ENCODE assay signal across 9 mouse cellular contexts in the genomic region with DNA sequence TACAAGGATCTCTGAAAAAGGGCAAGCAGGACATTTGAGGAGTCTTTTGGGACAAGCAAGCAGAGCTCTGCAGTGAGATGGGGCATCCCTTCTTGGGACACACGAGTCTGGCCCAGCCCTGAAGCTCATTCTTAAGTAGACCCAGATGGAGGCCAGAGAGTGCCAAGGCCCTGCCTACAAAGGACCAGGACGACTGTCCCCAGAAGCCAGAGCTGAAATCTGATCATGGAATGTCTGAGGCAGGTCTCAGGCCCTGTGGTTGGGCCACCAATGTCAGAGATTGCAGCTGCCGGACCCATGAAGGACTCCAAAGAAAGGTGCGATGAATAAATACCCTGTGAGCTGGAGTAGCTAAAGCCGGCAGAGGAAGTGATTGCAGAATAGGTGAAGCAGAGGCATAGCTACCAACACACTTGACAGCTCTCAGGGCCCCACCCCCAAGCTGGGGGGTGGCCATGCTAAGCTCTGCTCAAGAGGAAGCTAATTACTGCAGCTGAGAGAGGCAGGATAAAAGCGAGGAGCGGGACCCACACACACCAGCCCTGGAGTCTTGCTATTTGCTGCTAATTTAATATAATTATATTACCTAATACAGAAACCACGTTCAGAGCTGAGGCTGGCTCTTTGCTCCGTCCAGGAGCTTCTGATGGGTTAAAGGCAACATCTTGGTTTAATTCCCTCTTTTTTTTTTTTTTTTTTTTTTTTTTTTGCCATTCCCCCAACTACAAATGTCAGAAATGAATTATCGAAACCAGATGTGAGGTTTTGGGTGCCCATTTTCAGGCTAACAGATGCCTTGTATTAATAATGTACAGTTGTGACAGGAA. TPM values are rescaled to one million over a fixed set of nuclear protein-coding genes. Genes with fewer than 3 reads are reported as not detected.
DNase-seq lines count a peak whose midpoint lies in the region; ATAC-seq and TF ChIP-seq lines count a peak whose summit lies in the region.
"Had no signal": no experiment of that assay in that cellular context is flagged by ENCODE, and none has a peak within 500 bp of the region (broad histone marks: within the 10 kb centered on the region; RNA-seq: fewer than 3 reads in every experiment).

No protein-coding gene starts in this region.

- no peak for TF ChIP-seq CTCF in layer of hippocampus, adult 2 months (conservative IDR thresholded peaks at IDR 0.05)

- H3K4me3 ChIP-seq in heart, embryonic 11.5 days (ENCODE audit: low read depth, low read length): no peak overlapping the region
- no peak overlapping the region for H3K4me3 ChIP-seq in forebrain, embryonic 15.5 days
- H3K4me3 ChIP-seq in layer of hippocampus, adult 2 months: no peak overlapping the region

- no peak overlapping the region for H3K4me2 ChIP-seq in heart, embryonic 11.5 days
- no peak overlapping the region for H3K4me2 ChIP-seq in forebrain, embryonic 15.5 days (replicated peaks)

- no peak for DNase-seq in heart, postnatal 14 days
- peak; percentile 63 to 68 for DNase-seq in B cell, adult 2 months
- DNase-seq in lung, postnatal 36 days: peak; percentile 32
- peak; percentile 70 for DNase-seq in thymus, postnatal 4 days
- DNase-seq in adrenal gland, postnatal 25 days: no peak
- no peak for DNase-seq in layer of hippocampus, adult 2 months (ENCODE audit: low spot score in 2 of 2)

- H3K9ac ChIP-seq in heart, embryonic 11.5 days (ENCODE audit: low read depth, low read length): 0 out of 2 replicates have a peak overlapping the region, but pooled peaks have one; percentile 34
- H3K9ac ChIP-seq in forebrain, embryonic 15.5 days (replicated peaks): no peak overlapping the region

- H3K4me1 ChIP-seq in heart, embryonic 11.5 days (ENCODE audit: control insufficient read depth, insufficient read depth, low read length): peaks cover 21% of the 10 kb centered on the region
- peaks cover 15% of the 10 kb centered on the region for H3K4me1 ChIP-seq in forebrain, embryonic 15.5 days

- ATAC-seq in heart, embryonic 11.5 days (replicated peaks; ENCODE audit: insufficient number of reproducible peaks, low FRiP score, low TSS enrichment): no peak
- ATAC-seq in forebrain, embryonic 15.5 days (replicated peaks): peak; percentile 72

- H3K36me3 ChIP-seq in heart, embryonic 11.5 days (ENCODE audit: control insufficient read depth, insufficient read depth, low read length): no peaks in the 10 kb centered on the region
- no peaks in the 10 kb centered on the region for H3K36me3 ChIP-seq in forebrain, embryonic 15.5 days

- H3K27me3 ChIP-seq in heart, embryonic 11.5 days (ENCODE audit: control insufficient read depth, insufficient read depth, low read length): no peaks in the 10 kb centered on the region
- H3K27me3 ChIP-seq in forebrain, embryonic 15.5 days: no peaks in the 10 kb centered on the region
- H3K27me3 ChIP-seq: CH12.LX had no signal

- H3K9me3 ChIP-seq in heart, embryonic 11.5 days (replicated peaks; ENCODE audit: control insufficient read depth, low read length): no peaks in the 10 kb centered on the region
- H3K9me3 ChIP-seq in forebrain, embryonic 15.5 days: no peaks in the 10 kb centered on the region

- intact Hi-C loops in heart, postnatal 14 days (cut with DNase I): no loop called here

- 26% methylated on average over 10 of the region's 10 CpGs for WGBS in heart, embryonic 11.5 days (ENCODE audit: insufficient replicate concordance)
- WGBS in forebrain, embryonic 15.5 days: 18% methylated on average over 10 of the region's 10 CpGs

- 0 out of 2 replicates have a peak overlapping the region, but pooled peaks have one; percentile 15 for H3K27ac ChIP-seq in heart, embryonic 11.5 days (ENCODE audit: low read depth, low read length)
- H3K27ac ChIP-seq in forebrain, embryonic 15.5 days (replicated peaks): peak overlapping the region; percentile 44
- no peak overlapping the region for H3K27ac ChIP-seq in layer of hippocampus, adult 2 months

RNA-seq across cellular contexts. Expression of a gene that starts 28.4 kb away (rescaled TPM):
- polyA plus RNA-seq in heart, embryonic 11.5 days (2014; fragmentation: Nextera tagmentation; extraction: Ambion mirVana): 7.2 and 9.5 TPM in 2 replicates
- 1 to 10 TPM; 3.3 to 3.7 TPM for total RNA-seq in heart, postnatal 14 days (2021)
- 2.0 and 2.7 TPM in 2 replicates for polyA plus RNA-seq in forebrain, embryonic 15.5 days (2015; fragmentation: Nextera tagmentation; extraction: Ambion mirVana)
- total RNA-seq in adrenal gland, postnatal 25 days (2021): 5.7 and 8.3 TPM in 2 replicates
- total RNA-seq in layer of hippocampus, adult 2 months (2021): 1 to 10 TPM; 1.6 TPM

RNA-seq across cellular contexts. Expression of a gene that starts 56.2 kb away (rescaled TPM):
- polyA plus RNA-seq in heart, embryonic 11.5 days (2014; fragmentation: Nextera tagmentation; extraction: Ambion mirVana): 8.9 and 10.2 TPM in 2 replicates
- total RNA-seq in heart, postnatal 14 days (2021): 1 to 10 TPM; 4.8 to 6.3 TPM
- polyA plus RNA-seq in forebrain, embryonic 15.5 days (2015; fragmentation: Nextera tagmentation; extraction: Ambion mirVana): 35.8 and 36.8 TPM in 2 replicates
- total RNA-seq in adrenal gland, postnatal 25 days (2021): 10.1 and 18.8 TPM in 2 replicates
- total RNA-seq in layer of hippocampus, adult 2 months (2021): 10 to 100 TPM; 14.2 to 16.9 TPM
- total RNA-seq: CH12.LX had no signal

Comparison
In these comparisons a context has a peak if more than half of its experiments do, and no peak if none do; other contexts are left out.
1. DNase-seq: peak in B cell, adult 2 months (2 of 2), lung, postnatal 36 days (single experiment) and thymus, postnatal 4 days (single experiment); none in heart, postnatal 14 days (0 of 2), adrenal gland, postnatal 25 days (single experiment) and layer of hippocampus, adult 2 months (0 of 2).